Mouse (Mus musculus) cerebral cortex, adult 2 months (tissue): Measurements from ENCODE around the gene Wwox.

Experiments used
- WGBS: fragments of 180-500 bp; shearing (Covaris S2); methylation state at CpG from one replicate; pipeline ENCODE4 v1.1.7; 2018; 5-methylcytosine and 5-hydroxymethylcytosine counted together

Wwox gene

DNA sequence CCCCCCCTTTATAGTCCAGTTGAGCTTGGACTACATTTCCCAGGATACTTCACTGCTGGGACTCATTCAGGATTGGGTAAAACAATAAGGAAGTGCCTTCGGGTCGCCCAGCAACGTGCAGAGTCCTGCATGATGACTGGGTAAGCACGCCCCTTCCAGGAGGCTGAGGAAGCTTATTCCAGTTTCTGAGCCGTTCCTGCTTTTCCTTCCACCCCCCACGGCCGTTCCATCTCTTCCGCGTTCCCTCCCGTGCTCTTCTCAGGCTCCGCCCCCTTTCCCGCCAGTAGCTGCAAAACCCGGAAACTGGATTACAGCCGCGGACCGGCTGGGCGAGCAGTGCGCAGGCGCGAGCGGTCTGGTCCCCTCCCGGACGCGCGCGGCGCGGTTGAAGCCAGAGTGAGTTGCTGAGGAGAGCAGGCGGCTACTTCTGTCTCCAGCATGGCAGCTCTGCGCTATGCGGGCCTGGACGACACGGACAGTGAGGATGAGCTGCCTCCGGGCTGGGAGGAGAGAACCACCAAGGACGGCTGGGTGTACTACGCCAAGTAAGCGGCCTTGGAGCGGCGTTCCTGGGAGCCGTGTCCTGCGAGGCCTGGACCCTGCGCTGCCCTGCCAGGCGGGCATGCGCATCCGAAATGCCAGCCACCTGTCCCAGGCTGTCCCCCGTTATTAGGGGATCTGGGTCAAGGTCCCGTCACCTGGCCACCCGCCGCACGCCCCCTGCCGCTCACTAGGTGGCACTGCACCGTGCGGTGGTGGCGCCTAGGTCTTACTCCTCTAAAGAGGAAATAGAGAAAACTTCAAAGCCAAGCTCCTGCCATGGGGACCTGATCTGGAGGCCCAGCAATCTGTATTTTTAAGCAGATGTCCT is at the start of gene Wwox:
TSS of gene Wwox (plus strand) at position 322 of the 871 bp plus-strand sequence.
- 0% methylated on average over 54 of the region's 54 CpGs for WGBS

DNA sequence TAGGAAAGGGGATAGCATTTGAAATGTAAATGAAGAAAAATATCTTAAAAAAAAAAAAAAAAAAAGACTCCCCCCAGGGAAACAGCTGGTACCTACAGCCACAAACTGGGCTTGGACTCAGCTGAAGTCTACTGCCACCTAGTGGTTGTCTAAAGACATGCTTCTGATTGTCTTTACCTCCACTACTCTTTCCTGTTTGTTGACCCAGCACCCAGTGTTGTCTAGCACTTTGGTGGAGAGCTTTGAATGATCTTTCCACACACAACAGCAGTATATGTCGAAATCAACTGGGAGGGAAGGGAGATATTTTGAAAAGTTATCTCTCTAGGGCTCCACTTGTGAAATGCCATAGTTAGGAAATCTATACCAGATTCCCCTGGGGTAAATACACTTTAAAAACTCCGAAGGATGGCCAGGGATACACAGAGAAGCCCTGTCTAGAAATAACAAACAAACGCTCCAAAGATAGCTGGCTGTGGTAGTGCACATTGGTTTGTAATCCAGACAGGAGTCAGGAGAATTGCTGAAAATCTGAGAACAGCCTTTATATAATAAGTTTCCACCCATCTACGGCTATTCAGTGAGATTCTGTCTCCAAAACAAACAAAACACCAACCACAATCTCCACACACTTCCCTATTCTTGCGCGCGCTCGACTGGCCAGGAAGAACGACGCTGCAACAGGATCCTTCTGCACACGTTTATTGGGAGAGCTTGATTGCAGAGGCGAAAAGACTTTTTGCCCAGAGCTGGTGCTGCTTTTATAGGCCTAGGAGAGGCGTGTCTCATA is 48.8 kb upstream of the Wwox start:
- 84% methylated on average over 12 of the region's 13 CpGs for WGBS

DNA sequence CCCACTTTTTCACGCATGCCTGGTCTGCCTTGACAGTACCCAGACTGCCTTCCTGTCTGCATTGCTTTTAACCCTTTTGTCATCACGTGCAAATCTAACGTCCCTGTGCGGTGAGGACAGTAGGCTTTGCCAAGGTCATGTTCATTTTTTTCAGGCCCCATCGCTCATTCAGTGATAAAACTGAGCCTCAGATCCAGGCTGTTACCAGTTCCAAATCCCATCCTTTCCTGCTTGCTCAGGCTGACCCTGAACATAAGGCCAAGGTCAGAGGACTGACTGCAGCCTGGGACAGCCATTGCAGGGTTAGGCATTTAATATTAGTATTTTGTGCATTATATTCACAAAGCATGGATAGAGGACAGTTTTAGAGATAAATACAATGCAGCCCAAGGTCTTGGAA is 41.1 kb upstream of the Wwox start:
- WGBS: 92% methylated on average over 5 of the region's 5 CpGs

DNA sequence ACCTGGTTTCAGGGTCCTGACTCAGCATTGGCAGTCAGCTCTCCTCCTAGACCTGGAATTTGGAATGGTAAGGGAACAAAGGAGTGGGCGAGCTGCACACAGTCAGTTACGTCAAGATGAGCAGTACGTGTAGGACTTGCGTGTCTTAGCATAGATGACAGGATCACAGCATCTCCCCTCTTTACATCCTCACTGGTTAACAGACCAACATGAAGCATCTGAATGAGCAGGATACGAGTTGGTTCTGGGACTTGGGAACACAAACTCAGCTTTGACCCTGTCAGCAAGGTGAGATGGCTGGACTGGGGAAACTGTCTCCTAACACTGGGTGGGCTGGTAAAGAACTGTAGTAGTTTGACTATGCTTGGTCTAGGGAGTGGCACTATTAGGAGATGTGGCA is 40.2 kb upstream of the Wwox start:
- WGBS: 96% methylated on average over 5 of the region's 5 CpGs

DNA sequence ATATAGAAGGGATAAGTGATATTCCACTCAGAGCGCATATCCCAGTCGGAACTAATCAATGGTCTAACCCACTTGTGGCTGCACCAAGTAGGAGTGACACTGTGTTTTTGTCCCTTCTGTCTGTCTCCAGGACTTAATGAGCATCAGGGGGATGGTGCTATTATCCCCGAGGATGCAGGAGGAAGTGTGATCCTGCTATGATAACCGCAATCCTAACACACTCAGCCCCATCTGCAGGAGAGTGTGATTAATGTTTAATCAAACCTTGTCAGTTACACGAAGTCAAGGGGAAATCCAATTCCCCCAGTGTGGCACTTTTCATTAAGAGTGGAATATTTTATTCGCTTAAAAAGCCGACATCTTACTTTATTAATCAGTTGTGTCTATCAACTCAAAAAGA is 37.8 kb upstream of the Wwox start:
- WGBS: 76% methylated on average over 7 of the region's 7 CpGs

DNA sequence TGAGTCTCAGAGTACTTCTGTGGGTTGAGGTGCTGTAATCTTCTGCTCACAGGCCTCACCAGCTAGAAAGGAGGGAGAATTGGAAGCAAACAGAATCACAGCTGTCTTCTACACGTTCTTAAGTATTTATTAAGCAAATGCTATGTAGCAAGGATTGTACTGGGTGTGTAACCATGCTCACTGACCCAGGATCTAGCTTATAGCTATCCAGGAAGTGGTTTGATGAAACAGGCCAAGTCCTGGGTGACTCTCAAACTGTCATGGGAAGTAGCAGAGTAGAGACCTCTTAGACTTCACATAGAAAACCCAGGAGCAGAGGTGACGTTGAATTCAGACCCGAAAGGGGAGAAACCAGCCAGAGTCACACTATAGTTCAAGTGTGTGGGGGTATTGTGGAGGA is 28.0 kb upstream of the Wwox start:
- 84% methylated on average over 3 of the region's 3 CpGs for whole genome bisulfite sequencing

DNA sequence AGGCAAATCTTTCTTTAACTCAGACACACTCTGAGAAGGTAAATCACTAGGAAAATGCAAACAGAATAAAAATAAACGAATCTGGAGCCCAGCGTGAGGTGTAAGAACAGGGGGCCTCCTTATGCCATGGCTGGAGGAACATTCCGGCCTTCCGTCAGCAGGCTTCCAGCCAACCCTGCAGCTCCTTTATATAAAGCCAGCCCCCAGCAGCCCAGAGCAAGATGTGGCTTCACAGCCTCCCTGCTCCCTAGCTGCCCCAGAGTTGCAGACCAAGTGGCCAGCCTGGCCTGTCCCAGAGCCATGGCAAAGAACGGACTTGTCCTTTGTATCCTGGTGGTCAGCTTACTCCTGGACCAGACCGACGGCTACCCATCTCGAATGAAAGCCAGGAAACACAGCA is 21.7 kb upstream of the Wwox start, which contains the start of gene Clec3a:
TSS of gene Clec3a (plus strand) at position 301 of the 400 bp plus-strand sequence.
- 79% methylated on average over 8 of the region's 8 CpGs for WGBS

DNA sequence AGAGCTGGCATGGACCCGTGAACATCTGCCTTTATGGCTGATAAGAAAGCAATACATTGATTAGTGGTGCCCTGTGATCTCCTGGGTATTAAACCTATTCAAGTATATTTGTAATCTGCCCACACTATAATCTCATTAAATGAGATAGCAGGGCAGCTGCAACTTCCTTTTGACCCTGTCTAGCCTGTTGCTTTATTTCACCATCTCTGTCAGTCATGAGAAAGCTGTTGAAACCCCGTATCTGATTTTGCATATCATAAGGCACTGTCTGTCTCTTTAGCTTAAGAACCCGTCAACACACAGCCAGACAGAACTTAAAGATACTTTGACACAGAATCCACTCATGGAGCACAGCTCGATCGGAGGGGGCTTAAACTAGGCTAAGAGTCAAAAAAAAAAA is 21.0 kb upstream of the Wwox start:
- WGBS: 80% methylated on average over 5 of the region's 5 CpGs

DNA sequence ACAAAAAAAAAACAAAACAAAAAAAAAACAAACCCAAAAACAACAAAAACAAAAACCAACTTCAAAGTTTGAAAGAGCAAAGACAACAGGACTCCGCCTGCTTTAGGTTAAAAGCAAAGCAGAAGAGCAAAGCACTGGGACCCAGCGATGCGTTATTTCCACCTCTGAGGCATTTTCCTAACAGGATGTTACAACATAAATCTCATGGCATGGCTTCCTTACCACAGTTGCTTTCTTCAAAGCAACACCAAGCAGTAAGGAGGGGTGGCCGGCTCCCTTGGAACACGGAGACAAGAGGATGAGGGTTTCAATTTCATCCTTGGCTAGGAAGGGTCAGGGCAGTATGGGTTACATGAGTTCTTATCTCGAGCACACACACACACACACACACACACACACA is 20.6 kb upstream of the Wwox start:
- WGBS: 76% methylated on average over 6 of the region's 6 CpGs

DNA sequence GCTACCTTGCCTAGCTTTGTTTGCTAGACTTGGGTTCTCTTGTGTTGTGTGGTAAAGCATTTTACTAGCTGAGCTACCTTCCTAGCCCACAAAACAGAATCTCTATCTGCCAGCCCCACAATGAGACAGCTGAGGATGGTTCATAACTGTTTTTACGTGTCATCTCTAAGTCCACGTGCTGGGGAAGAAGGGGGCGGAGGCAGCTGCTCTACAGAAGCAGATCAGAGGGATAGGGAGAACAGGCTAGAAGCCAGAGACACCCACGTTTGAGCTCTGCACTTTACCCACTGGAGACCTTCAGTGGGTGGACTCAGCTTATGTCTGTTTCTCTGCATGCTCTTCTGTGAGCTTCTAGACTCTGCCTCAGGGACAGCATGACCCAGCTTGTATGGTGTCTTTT is 17.9 kb upstream of the Wwox start:
- WGBS: 43% methylated on average over 4 of the region's 4 CpGs

DNA sequence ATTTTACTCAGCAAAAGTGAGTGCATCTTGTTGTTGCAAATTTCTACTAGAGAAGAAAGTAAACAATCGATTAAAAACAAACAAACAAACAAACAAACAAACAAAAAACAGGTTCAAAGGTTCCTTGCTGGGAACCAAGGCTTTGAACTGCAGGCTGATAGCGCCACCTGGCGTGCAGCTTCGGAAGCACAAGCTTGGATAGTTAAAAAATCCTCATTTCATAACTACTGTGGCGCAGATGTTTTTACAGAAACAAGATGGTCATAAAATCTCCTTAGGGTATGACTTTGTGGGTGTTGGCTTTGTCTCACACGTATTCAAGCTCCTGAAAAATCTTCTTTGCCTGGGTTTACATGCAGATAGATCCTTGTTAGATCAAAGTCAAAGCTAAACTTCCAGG is 1.2 kb upstream of the Wwox start:
- 3% methylated on average over 6 of the region's 6 CpGs for WGBS

DNA sequence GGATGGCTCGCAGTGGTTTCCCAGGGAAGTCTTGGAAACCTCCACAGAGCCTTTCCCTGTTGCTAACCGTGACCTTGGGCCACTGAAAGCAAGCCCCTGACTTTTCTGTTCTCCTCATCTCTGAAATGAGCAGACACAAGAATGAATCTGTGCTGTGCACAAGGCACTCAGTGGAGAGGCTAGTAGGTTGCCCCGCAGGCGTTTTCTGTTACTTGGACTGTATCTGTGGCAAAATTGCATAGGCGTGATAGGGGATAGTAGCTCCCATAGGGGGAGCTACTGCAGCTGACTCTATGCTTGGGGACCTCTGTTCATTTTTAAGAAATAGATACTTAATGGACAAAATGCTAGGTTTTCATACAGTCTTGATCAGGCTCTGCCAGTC is 742 bp downstream of the Wwox start:
- 21% methylated on average over 5 of the region's 5 CpGs for WGBS

DNA sequence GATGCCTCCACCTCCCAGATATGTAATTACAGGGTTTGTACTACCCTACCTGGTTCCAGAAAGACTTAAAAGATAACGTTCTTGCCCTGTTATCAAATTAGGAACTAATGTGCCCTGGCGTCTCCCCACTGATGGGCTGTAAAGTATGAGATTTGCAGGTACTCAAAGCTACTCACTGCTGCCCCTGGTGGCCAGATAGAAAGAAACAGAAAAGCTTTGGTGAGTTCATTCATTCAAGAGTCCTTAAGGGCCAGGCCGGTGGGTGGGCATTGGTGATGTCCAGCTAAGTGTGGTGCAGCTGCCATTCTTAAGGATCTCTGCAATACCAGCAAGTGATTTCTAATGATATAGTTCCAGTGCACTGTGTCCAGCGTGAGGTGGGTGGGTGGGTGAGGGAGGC is 2.2 kb downstream of the Wwox start:
- 89% methylated on average over 4 of the region's 4 CpGs for WGBS

DNA sequence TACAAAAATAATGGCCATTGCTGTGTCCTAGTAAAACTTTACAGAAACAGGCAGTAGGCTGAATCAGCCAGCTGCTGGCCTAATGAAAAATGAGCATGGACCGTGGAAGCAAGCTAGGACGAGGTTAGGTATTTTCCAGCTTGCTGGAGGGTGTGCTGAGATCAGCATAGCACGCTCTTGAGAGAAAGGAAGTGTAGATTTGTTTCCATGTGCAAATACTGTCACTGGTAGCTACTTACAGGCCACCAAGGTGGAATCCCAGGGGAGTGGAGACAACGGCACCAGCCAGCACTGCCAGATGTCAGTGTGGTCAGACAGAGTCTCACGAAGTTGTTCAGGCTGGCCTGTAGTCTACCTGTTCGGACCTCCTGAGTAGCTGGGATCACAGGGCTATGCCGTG is 7.4 kb downstream of the Wwox start:
- WGBS: 93% methylated on average over 7 of the region's 7 CpGs

DNA sequence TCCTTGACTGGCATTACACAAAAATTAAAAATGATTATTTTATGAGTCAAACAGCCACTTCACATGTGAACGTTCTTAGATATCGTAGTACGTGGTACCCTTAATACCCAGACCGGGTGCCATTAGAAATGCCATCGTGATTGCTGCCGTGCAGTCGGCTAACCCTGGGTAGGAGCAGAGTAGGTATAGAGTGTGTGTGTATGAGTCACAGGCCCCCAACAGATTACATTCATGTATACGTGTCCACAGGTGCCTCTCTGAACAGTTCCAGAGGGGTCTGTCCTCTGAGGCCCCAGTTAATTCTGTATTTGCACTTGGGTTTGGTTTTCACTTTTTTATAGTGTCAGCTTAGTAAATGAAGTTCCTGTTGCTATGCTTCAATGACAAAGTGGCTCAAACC is 12.8 kb downstream of the Wwox start:
- 87% methylated on average over 8 of the region's 8 CpGs for WGBS

DNA sequence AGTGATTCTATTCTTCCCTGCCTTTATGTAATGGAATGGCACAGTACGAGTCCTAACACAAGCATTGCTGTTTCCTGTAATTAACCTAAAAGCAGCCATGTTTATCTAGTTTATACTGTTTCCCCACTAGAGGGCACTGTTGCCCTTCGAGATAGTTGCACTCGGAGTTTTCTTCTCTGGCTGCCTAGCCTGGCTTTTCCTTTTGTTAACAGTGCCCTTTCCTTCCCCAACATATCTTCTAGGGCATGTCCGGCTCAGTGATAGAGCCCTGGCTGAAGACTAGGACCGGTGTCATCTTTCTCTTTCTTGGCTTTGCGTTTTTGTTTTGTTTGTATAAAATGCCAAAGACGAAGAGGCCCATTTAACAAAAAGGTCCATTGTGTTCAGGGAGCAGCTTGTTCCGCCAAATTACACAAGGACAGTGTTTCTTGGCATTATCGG is 13.3 kb downstream of the Wwox start:
- 11% methylated on average over 9 of the region's 9 CpGs for WGBS

DNA sequence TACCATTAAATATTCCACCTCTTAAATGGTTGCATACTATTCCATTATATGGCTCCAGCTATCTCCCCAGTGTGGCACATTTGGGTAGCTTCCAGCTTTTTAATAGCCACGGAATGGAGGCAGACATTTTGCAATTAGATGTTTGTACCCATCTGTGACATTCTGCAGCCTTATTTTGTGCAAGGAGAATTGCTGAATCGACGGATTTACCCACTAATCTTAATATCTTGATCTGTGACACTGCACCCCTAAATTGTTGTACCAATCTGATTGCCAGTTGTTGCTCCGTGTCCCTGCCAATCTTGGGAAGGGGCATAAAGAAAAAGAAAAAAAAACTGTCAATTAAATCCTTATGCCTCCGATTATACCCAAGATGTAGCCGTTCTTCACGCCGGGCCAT is 15.8 kb downstream of the Wwox start:
- WGBS: 92% methylated on average over 8 of the region's 8 CpGs

DNA sequence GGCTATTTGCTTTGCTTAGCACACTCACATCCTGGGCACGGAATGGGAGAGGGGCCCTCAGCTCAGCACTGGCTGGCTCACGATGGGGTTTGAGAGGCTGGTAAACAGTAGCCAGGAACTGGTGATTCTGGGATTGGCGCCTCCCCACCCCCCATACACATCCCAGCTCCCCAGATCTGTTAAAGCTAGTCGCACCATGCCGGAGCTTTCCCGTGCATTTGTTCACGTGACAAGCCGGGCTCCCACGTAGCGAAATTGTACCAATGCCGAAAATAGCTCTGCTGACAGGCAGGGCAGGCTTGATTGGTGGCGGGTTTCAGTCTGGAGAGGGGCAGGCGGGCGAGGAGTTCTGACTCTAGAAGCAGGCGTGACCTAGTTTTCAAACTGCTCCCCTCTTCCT is 16.5 kb downstream of the Wwox start:
- WGBS: 62% methylated on average over 15 of the region's 15 CpGs

DNA sequence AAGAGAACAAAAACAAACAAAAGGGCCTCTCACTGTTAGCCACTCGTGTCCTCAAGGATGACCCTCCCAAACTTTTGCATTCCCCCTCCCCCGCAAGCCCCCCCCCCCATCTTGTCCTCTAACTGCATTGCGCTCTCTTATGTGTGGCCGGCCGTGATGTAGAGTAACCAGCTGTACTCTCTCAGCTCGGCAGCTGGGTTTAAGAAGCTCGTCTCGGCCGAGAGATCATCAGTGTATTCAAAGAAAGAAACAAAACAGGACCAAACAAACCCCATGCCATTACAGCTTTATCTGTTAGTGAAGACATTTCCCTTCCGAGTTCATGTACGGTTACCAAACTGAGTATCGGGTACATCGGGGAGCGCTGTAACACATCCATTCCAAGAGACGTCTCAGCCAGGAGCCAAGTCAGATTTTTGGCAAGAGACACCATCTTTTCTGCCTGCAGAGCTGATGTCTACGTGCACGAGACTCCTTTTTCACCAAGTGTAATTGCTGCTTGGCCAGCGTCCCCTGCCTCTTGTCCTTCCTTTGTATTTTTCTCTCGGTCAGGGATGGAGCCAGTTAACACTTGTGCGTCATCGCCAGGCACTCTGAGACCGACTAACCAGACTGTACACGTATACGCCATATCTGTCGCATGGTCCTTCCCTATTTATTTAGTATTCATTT is 18.8 kb downstream of the Wwox start:
- WGBS: 57% methylated on average over 25 of the region's 25 CpGs

DNA sequence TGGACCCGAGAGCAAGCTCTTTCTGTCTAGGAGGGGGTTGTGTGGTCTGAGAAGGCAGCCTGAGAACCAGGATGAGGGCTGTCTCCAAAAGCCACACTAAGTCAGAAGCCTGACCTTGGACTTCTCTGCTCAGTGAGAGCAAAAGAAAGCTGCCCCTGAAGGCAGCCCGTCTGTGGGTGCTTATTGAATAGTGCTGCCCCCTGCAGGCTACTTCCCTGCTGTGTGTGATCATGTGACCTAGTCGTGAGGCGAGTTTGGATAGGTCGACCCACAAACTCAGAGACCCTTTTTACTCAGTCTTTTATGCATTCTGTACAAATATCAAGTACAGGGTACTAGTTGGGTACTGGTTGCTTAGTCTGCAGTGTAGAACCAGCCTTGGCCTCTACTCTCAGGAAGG is 21.1 kb downstream of the Wwox start:
- WGBS: 80% methylated on average over 5 of the region's 5 CpGs

DNA sequence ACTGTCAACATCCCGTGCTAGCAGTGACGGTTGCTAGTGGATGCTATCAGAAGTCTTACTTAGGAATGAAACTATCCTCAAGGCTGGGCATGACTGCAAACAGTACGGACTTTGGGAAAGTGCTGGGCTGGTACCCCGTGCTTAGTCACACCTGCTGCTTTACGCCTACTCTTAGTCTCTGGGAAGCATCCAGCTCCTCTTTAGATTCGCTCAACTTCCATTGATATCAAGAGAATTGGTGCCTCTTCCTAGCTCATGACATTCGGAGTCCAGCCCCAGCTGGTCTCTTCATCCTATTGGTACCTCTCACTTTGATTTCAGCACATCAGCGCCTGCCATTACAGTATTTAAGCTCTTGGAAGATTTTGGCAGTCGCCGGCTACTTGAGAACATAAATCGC is 23.1 kb downstream of the Wwox start:
- WGBS: 60% methylated on average over 11 of the region's 11 CpGs

DNA sequence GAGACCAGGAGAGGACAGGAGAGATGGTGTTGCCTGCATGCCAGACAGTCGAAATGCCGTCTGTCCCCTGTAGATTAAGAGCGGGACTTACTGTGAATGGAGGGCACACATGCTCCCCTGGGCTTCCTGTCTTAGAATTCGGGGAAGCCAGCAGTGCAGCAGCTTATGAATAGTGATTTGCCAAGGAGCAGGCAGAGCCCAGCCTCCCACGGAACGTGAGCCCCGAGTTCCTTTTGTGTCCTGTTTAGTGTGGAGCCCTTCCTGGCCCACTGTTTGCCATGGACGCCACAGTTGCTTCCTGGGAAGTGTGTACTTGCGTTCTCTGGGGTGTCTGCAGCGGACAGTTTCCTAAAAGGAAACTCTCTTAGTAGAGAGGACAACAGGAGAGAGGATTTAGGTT is 23.9 kb downstream of the Wwox start:
- WGBS: 48% methylated on average over 10 of the region's 10 CpGs
